Mouse (Mus musculus) neural tube, embryonic 10.5 days (tissue): Measurements from ENCODE around the gene Gm9913.

Experiments used
- DNase-seq: peaks from one replicate; pipeline ENCODE4 v3.0.0-alpha.2; 2017; ENCODE audit warnings: low spot score; ENCODE audit errors: extremely low spot score

Gene Gm9913

DNA sequence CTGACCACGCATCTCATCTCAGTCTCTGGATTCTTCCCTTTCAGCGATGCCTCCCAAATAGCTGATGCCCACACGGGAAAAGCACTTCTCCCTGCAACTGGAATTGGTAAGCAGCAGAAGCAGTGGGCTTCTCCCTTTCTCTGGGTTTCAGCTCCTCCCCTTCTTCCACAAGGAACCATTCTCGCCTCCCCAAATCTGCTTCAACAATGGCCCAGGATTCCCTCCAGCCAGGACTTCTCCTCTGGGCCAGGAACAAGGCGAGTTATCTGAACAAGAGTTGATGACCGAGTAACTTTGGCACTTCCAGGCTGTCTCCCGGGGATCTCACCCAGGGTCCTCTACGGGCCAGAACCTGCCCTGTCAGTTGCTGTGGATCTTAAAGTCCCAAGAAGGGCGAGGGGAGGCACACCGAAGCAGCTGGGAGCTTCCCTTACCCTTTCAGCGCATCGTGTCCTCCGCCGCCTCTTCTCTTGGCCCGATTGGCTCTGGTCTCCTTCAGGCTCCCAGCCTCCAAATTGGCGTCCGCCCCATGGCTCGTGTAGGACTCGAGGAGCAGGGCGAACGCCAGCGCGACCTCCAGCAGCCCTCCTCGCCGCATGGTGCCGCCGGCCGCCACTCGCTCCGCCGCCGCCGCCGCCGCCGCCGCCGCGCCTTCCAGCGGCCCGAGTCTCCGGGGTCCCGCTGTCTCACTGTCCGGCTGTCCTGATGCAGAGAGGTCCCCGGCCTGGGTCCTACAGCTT, at the start of gene Gm9913:
Gm9913 (plus strand) TSS at position 84 of the 740 bp plus-strand sequence.
- DNase-seq = peak; percentile 85

DNA sequence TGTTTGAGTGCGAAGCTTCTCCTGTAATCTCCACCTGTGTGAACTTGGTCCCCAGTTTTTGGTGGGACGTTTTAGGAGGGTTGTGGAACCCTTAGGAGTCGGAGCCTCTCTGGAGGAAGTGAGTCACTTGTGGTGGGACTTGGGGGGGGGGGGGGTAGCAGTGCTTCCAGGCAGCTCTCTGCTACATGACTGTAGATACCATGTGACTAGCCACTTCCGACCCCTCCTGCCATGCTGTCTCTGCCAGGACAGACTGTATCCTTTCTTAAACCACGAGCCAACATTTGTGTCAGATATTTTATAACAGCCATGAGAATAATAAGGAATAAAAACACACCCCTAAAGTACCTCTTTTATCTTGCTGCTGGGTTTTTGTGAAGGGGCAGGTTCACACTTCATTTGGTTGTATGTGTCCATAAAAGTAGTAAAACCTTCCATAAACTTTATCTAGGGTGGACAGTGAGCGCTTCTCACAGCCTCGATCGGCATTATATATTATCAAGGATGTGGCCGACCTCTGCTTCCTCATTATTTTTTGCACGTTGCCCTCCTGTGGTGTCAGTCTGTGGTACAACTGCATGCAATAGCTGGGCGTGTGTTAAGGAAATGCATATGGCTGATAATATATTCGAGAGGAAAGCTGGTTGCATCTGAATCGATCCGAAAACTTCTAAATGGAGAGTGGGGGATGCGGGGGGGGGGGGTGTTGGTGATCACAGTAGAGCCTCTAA, 48.7 kb upstream of the Gm9913 start:
- DNase-seq = no peak

DNA sequence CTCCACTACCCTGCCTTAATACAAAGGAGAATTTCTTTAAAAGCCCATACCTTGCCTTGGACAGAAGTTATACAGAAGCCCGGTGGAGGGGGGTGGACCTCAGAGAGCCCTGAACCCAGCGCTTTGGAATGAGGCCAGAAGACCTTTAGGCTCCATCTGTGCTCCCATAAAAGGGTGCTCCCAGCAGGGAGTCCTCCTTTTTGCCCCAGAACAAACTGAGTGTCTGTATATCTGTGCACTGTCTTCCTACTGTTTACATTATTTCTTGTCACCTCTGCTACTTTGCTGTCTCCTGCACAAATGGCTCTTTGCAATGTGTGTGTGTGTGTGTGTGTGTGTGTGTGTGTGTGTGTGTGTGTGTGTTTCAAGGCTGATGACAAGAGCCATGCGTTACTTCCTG, 45.8 kb upstream of the Gm9913 start:
- no peak for DNase-seq

DNA sequence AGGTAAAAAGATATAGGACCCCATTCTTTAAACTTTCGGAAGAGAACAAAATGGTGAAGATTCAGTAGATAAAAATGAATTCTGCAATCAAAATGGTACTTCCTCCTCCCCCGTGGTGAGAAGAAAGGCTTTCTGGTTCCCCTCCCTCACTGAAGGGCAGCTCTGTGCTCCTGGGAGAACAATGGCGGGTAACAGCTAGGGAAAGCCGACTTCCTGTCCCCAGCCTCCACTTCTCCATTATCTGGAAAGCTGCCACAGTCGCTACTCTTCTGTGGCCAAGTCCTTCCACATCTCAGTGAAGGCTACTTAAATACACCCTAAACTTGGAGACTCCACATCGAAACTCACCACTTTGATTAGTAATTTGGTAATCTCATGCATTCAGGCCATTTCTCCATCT, 40.9 kb upstream of the Gm9913 start:
- DNase-seq = no peak

DNA sequence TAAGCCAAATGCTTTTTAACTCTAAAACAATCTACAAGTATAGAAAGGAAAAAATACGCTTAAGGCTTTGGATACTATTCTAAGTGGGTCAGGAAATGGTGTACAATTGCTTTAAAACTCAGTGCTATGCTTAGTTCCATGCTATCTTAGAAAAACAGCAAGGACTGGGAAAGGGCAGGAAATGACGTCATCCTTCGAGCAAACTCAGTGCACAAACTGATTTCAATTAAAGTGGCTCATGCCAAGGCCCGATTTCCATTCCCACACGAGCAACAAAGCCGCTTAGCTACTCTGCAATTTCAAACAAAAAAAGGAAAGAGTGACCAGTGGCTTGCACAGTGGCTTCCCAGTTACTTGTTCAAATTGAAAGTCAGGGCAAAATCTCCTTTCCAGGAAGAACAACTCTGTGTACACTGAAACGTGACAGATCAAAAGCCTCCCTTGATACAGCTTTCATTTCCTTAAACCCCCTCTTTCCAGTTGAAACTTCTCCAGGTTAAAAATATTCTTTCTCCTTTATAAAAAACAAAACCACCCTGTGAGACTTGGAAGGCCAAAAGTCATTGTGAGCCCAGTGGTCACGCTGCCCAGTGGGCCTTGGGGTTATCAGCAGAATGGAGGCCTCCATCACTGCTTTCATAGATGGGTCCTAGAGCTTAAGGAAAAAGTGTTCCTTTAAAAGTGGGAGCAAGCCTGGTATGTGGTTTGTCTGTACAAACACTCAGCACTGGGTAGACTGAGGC, 34.2 kb upstream of the Gm9913 start:
- DNase-seq = no peak

DNA sequence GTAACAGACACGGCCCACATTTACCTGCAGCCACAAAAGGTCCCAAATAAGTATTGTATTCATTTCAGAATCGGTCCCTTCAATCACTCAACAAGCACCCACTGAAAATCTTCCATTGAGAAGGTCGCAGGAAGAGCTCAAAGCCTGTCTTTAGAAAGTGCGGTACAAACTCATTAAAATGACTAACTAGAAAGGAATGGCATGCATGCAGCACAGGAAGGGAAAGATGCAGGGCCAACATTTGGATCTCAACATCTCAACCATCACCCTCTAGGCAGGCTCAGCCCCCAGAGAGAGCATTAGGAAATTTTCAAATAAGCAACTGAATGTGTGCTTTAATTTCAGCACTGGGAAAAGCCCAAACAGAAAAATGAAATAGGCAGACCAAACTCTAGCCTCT, 33.2 kb upstream of the Gm9913 start:
- DNase-seq = no peak

DNA sequence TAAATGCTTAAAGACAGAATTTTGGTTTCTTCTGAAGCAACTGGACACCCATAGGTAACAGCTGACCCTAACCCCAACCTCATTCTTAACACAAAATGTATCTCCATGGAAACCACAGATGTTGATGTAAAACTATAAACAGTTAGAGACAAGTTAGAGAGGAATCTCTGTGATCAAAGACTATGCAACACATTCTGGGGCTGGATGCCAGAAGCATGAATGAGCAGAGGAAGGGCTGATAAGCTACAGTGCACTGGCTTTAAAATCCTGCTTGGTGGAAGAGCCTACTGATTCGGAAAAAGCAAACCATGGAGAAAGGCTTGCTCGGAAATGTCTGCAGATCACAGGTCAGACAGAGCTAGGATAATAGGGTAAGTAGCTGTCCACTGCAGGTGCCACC, 31.7 kb upstream of the Gm9913 start:
- no peak for DNase-seq

DNA sequence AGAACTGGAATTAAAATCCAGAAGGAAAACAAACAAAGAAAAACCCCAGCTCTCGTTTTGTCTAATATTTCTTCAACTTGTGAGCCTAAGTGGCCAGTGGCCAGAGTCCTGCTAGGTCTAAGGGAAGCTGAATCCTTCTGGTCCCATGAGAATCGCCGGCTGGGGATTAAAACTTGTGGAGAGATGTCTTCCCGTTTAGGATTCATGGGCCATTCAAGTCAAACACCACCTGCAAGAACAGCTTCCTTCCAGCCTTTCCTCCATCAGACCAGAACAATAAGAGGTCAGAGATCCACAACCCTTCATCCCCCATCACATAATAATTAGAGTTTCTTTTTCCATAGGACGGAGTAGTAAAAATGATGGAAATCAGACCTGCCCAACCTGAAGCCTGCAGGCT, 30.2 kb upstream of the Gm9913 start:
- no peak for DNase-seq

DNA sequence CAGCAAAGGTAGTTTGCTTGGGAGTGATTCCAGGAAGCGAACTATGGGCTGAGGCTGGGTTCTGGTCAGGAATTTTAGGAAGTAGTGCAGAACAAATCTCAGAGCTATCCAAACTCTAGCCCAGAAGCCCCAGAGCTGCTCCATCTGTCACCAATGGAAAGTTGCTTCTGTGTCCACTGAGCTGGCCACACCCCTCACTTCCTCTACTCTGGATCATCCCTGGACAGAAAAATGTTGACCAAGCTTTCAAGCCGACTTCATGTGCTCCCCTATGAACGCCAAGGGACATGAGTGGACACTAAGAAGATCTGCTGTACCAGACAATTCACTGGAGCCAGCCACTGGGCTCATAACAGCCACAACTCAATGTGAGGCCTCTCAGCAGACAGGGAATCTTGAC, 28.7 kb upstream of the Gm9913 start:
- DNase-seq = no peak

DNA sequence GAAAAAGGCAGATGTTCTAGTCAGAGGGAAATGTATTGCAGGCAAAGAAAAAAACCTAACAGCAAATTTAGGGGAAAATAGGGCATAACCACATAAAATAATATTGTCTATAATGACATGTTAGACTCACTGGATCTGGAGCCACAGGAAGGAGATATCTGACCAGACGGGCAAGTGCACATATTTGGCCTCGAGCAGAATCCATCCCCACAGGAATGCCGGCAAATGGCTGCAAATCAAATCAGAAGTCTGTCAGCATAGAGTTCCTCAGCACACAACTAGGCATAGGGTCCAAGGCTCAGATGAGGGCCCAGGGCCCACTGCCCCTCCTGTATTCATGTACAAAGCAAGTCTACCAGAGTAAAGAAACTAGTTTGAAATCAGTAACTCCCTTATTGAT, 27.5 kb upstream of the Gm9913 start:
- DNase-seq = no peak

DNA sequence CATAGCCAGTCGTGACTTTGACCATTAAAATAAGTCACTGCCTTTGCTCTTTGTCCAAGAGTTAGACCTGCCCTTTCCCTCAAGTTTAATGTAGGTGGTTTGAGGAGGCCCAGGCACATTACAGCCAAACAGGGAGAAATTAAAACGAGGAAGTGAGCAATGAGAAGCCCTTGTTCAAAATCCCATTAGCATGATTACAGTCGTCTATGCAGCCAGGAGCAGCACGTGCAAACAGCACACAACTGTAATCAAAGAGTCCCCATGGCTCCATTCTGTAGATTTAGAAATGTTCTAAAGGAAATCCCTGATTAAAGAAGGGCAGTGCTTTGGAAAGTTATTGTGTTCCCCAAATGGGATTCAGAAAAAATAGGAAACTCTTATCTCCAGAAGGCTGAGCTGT, 26.2 kb upstream of the Gm9913 start:
- no peak for DNase-seq

DNA sequence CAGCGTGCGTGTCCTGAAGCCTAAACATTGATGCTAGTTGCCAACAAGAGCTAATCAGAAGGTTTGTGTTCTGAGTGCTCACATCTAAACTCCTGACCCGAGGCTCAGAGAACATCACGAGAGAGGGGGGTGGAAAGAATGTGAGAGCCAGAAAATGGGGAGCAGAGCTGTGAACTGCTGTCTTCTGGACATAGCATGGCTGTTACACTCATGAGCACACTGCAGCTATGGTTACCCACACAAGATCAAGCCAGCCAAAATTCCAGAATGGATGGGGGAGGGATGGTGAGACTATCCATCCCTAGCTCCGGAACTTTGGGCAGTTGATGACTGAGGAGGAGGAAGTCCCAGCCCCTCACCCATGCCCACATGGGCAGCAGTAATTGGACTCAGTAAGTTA, 24.8 kb upstream of the Gm9913 start:
- DNase-seq = no peak

DNA sequence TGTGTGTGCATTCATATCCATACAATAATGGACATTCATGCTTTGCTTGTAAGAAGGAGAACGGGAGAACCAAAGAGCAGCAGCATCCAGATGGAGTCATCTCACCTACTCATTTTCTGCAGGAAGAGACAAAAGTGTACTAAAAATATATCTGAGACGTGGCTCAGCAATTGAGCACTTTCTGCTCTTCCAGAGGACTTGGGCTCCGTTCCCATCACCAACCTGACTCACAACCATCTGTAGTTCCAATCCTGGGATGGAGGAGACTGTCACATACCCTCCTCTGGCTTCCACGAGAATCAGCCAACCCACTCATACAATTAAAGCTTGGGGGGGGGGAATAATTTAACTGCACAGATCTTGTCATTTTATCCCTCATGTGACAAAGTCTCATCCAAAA, 23.8 kb upstream of the Gm9913 start:
- DNase-seq = no peak

DNA sequence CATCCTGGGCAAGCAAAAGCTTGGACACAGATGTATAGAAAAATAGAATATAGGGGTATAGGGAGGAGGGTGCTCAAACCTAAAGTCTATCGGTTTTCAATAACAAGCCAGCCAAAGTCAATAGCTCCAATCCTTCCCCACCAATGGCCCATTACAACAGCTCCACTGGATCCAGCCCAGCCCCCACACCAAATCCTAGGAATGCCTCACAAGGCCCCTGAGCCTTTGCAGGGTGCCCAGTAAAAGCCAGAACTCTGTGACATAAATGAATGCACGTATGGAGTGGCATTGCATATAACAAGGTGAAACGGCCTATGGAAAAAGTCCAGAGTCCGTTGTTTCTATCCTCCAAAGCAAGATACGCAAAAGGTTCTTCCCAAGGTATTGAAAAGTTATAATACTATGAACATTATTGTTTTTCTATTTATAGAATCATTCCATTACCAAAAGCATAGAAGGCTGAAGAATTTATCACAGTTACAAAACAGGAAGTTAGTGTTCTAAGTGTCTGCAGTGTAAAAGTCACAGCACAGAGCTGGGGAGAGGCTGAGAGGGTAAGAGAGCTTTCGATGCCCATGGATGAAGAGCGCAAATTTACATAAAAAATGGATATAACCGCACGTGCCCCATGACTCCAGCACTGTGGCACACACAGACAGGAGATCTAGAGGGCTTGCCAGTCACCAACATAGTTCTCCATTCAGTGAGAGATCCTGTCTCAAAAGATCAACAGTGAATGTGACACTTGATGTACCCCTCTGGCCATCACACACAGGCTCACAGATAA, 23.2 kb upstream of the Gm9913 start:
- no peak for DNase-seq

DNA sequence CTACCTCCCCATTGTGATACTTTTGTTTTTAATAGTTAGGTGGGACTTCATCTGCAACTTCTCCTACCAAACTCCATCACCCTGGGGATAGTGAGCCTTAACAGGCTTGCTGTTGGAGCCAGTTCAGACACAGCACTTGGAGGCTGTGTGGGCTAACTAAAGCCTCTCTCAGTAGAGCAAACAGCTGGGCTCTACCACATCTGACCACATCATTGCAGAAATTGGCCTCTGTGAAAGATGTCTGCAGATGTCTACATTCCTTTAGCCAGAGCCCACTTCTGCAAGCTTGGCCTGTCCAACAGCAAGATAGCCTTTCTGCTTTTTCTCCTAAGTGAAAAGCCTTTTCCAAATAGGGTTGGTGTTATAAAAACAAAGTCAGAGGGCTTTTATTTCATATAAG, 20.7 kb upstream of the Gm9913 start:
- no peak for DNase-seq

DNA sequence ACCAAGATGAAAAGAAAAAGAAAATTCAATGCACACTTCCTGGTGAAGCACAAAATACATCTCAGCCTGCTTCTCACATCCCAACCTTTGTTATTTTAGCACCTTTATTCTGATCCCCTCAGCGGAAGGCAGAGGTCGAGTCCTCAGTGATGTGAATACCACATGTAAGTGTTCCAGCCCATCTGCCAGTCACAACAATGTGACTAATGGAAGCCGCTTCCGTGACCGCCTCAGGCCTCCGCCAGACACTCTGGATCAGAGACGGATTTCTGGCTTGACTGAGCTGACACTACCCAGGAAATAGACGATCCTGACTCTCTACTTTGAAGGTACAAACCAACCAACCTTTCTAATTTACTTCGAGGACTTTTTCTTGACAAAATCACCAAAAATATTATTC, 20.0 kb upstream of the Gm9913 start:
- no peak for DNase-seq

DNA sequence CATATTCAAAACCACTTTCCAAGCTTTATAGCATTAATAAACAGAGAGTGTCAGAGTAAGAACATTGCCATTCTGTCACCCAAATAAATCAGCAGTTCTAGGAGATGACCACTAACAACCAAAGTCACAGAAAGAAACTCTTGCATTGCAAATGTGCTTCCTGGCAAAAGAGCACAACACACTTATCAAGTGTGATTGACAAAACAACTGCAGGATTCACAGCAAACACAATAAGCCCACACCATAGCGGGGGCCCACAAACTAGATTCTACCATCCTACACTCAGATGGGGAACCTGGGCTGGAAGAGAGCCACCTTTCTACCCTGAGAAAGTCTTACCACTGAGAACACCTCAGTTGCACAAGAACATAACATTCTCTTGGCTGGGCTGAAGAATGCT, 14.9 kb upstream of the Gm9913 start:
- no peak for DNase-seq

DNA sequence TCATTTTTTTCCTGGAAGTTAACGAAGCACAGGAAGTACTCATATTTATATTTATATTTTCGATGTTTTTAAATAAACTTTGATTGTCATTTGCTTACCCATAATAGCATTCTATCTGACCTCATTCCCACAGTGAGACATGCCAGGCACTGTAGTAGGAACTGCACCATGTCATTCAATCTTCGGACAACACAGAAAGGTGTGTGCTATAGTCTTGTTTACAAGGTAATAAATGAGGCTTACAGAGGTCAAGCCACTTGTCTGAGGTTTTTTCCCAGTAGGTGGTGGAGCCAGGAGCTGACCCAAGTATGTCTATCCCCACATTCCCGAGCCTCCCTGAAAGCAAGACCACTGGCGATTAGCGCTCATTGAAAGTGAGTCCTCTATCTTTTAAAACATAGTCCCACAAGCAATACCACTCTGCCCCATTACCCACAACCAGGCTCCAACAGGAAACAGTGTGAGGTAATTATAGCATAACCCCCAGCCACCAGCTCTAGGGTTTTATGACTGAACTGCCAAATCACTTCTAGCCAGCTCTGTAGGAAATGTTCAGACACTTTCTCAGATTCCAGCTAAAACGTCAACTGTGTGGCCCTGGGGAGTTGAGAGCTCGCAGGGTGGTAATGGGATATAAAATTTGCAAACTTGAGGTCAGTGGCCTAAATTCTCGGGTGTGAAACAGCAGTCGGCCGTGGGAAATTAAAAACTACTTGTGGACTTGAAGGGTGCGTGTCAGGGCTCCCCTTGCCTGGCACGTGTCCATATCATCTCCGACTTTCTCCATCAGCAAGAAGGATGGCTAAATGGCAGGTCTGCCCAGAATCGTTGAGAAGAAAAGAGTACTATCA, 12.6 kb upstream of the Gm9913 start:
- no peak for DNase-seq

DNA sequence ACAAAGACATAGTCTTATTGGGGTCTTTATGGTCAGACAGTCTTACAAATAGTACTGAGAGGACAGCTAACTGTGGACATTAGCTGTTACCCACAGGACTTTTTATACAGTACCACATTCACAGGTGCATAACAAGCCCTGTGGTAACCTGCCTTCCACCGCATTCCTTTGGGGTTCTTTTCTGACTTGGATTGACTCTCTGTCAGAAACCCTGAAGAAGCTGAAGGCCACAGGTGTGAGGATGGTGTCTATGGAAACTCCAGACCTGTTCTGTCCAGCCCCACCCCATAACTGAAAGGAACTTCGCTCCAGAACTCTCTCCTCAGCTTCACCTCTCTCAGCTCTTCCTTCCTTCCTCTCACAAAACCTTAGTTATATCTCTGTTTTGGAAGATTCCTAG, 10.6 kb upstream of the Gm9913 start:
- DNase-seq = no peak
